ENCODE assay signal across 37 mouse cellular contexts in genomic region chr9:13430744-13431143, GRCm38 (mm10). TPM values are rescaled to one million over a fixed set of nuclear protein-coding genes. Genes with fewer than 3 reads are reported as not detected.
DNase-seq lines count a peak whose midpoint lies in the region; ATAC-seq and TF ChIP-seq lines count a peak whose summit lies in the region.
"Had no signal": no experiment of that assay in that cellular context is flagged by ENCODE, and none has a peak within 500 bp of the region (broad histone marks: within the 10 kb centered on the region; RNA-seq: fewer than 3 reads in every experiment).

No protein-coding gene starts in this region.

- no peak overlapping the region for H3K9ac ChIP-seq in heart, adult 2 months (ENCODE audit: low read depth, low read length)
- no peak overlapping the region for H3K9ac ChIP-seq in heart, embryonic 14.5 days (ENCODE audit: low read length)
- H3K9ac ChIP-seq in lung, embryonic 14.5 days, result no peak overlapping the region
- H3K9ac ChIP-seq in heart, postnatal 0 days (replicated peaks; ENCODE audit: low read depth, low read length), result no peak overlapping the region
- H3K9ac ChIP-seq: hindbrain, embryonic 13.5 days; kidney, embryonic 15.5 days; neural tube, embryonic 13.5 days had no signal

- no peak for TF ChIP-seq EP300 in heart, adult 2 months (IDR thresholded peaks at IDR 0.05; ENCODE audit: insufficient read depth, low read depth, low read length)
- no peak for TF ChIP-seq EP300 in heart, postnatal 0 days (IDR thresholded peaks at IDR 0.05; ENCODE audit: low read depth)

- H3K4me2 ChIP-seq in heart, embryonic 14.5 days (ENCODE audit: low read length), result no peak overlapping the region
- no peak overlapping the region for H3K4me2 ChIP-seq in lung, embryonic 14.5 days
- no peak overlapping the region for H3K4me2 ChIP-seq in heart, postnatal 0 days (ENCODE audit: low read depth, low read length)
- H3K4me2 ChIP-seq: hindbrain, embryonic 13.5 days; kidney, embryonic 15.5 days; neural tube, embryonic 13.5 days had no signal

- no peak for TF ChIP-seq CTCF in heart, adult 2 months (IDR thresholded peaks at IDR 0.05)
- TF ChIP-seq CTCF in lung, embryonic 14.5 days (IDR thresholded peaks at IDR 0.05; ENCODE audit: low read depth), result no peak
- no peak for TF ChIP-seq CTCF in heart, postnatal 0 days (IDR thresholded peaks at IDR 0.05; ENCODE audit: low read depth)

- no peak for DNase-seq in heart, adult 2 months
- no peak for DNase-seq in heart, adult 18-20 months
- no peak for DNase-seq in heart, postnatal 10 days
- no peak for DNase-seq in lung, embryonic 14.5 days
- no peak for DNase-seq in lung, postnatal 14 days
- no peak for DNase-seq in heart, postnatal 0 days (ENCODE audit: low spot score)
- DNase-seq: adrenal gland, adult 8-10 months; cerebellum, adult 2 months; cerebellum, postnatal 14 days; gastrocnemius, postnatal 10 days; kidney, adult 18-20 months; kidney, postnatal 25 days; right cerebral cortex, postnatal 4 days; thymus, adult 18-20 months; thymus, postnatal 25 days had no signal

- H3K27ac ChIP-seq in heart, adult 2 months, result peak overlapping the region; percentile 40
- H3K27ac ChIP-seq in heart, embryonic 14.5 days (replicated peaks in 1 of 2; ENCODE audit: control insufficient read depth in 1 of 2, insufficient read depth in 1 of 2, low read depth in 2 of 2, low read length in 2 of 2), result peak overlapping the region; percentile 50 to 75; a peak in 3 of 4 replicates
- H3K27ac ChIP-seq in lung, embryonic 14.5 days (ENCODE audit: low read depth), result peak overlapping the region; percentile 30; the same call in 1 of the 2 replicates
- peak overlapping the region; percentile 66 for H3K27ac ChIP-seq in heart, postnatal 0 days (ENCODE audit: low read depth)
- H3K27ac ChIP-seq: hindbrain, embryonic 13.5 days; kidney, embryonic 15.5 days; neural tube, embryonic 13.5 days; stomach, postnatal 0 days had no signal

- no peaks in the 10 kb centered on the region; the same call in 1 of the 2 replicates for H3K79me2 ChIP-seq in heart, adult 2 months (replicated peaks; ENCODE audit: control insufficient read depth, insufficient read depth, low read length)

- ATAC-seq in heart, embryonic 14.5 days (ENCODE audit: insufficient number of reproducible peaks, insufficient read depth, low FRiP score, low read depth), result no peak
- no peak for ATAC-seq in lung, embryonic 14.5 days (ENCODE audit: insufficient read depth)
- no peak for ATAC-seq in heart, postnatal 0 days (ENCODE audit: insufficient read depth, low read depth)

- H3K36me3 ChIP-seq in heart, adult 2 months (ENCODE audit: control insufficient read depth, insufficient read depth, low read length), result peaks cover 16% of the 10 kb centered on the region
- no peaks in the 10 kb centered on the region for H3K36me3 ChIP-seq in heart, embryonic 14.5 days (ENCODE audit: control insufficient read depth, insufficient read depth, low read length)
- no peaks in the 10 kb centered on the region for H3K36me3 ChIP-seq in lung, embryonic 14.5 days (ENCODE audit: insufficient read depth)
- no peaks in the 10 kb centered on the region for H3K36me3 ChIP-seq in heart, postnatal 0 days (replicated peaks; ENCODE audit: control insufficient read depth, insufficient read depth, low read length)
- H3K36me3 ChIP-seq: G1E; hindbrain, embryonic 13.5 days; kidney, embryonic 15.5 days; neural tube, embryonic 13.5 days had no signal

- intact Hi-C loops in heart, adult 2 months (cut with DNase I), result no loop called here
- intact Hi-C loops in heart, postnatal 10 days (cut with DNase I), result no loop called here

- no peaks in the 10 kb centered on the region for H3K9me3 ChIP-seq in heart, embryonic 14.5 days (ENCODE audit: control insufficient read depth, low read length)
- no peaks in the 10 kb centered on the region for H3K9me3 ChIP-seq in lung, embryonic 14.5 days (ENCODE audit: low read depth, low read length)
- H3K9me3 ChIP-seq in heart, postnatal 0 days (replicated peaks; ENCODE audit: control insufficient read depth, low read length), result no peaks in the 10 kb centered on the region
- H3K9me3 ChIP-seq: G1E; hindbrain, embryonic 13.5 days; kidney, embryonic 15.5 days; neural tube, embryonic 13.5 days had no signal

- no peak overlapping the region for H3K4me3 ChIP-seq in heart, adult 2 months
- no peak overlapping the region for H3K4me3 ChIP-seq in heart, embryonic 14.5 days (ENCODE audit: control insufficient read depth in 1 of 2, insufficient read depth in 1 of 2, low read depth in 1 of 2, low read length in 2 of 2)
- H3K4me3 ChIP-seq in lung, embryonic 14.5 days (ENCODE audit: low read depth, low read length), result no peak overlapping the region
- no peak overlapping the region for H3K4me3 ChIP-seq in heart, postnatal 0 days (ENCODE audit: low read depth, low read length)
- H3K4me3 ChIP-seq: erythroblast, embryonic 14.5 days; hindbrain, embryonic 13.5 days; kidney, embryonic 15.5 days; neural tube, embryonic 13.5 days had no signal

- no peak for TF ChIP-seq POLR2A in heart, adult 2 months (IDR thresholded peaks at IDR 0.05; ENCODE audit: insufficient read depth, low read depth, low read length)

- peaks cover 16% of the 10 kb centered on the region for H3K4me1 ChIP-seq in heart, adult 2 months (ENCODE audit: control insufficient read depth, insufficient read depth, low read length)
- peaks cover 10 to 48% of the 10 kb centered on the region in 2 experiments for H3K4me1 ChIP-seq in heart, embryonic 14.5 days (ENCODE audit: control insufficient read depth in 2 of 2, insufficient read depth in 2 of 2, low read length in 2 of 2)
- peaks cover 11% of the 10 kb centered on the region for H3K4me1 ChIP-seq in lung, embryonic 14.5 days (ENCODE audit: insufficient read depth)
- H3K4me1 ChIP-seq in heart, postnatal 0 days (ENCODE audit: control insufficient read depth, insufficient read depth), result peaks cover 28% of the 10 kb centered on the region

- H3K27me3 ChIP-seq in heart, adult 2 months (ENCODE audit: control insufficient read depth, insufficient read depth, low read length), result no peaks in the 10 kb centered on the region
- no peaks in the 10 kb centered on the region for H3K27me3 ChIP-seq in heart, embryonic 14.5 days (ENCODE audit: control insufficient read depth, insufficient read depth, low read length)
- H3K27me3 ChIP-seq in lung, embryonic 14.5 days (ENCODE audit: insufficient read depth, low read length), result no peaks in the 10 kb centered on the region
- no peaks in the 10 kb centered on the region for H3K27me3 ChIP-seq in heart, postnatal 0 days (ENCODE audit: control insufficient read depth, insufficient read depth, low read length)
- H3K27me3 ChIP-seq: hindbrain, embryonic 13.5 days; kidney, embryonic 15.5 days; neural tube, embryonic 13.5 days had no signal

RNA-seq across cellular contexts. Expression of gene Gm17571, which starts 15.8 kb away (rescaled TPM):
- total RNA-seq in heart, adult 2 months (2021), result not detected
- not detected in 2 replicates for polyA plus RNA-seq in heart, adult 2 months (2012; rRNA removed)
- total RNA-seq in heart, adult 18-20 months (2021), result not detected
- not detected in 2 replicates for polyA plus RNA-seq in heart, embryonic 14.5 days (2014; fragmentation: Nextera tagmentation; extraction: Ambion mirVana)
- not detected for total RNA-seq in heart, postnatal 10 days (2021)
- not detected in 2 replicates for polyA plus RNA-seq in lung, embryonic 14.5 days (2014; fragmentation: Nextera tagmentation; extraction: Ambion mirVana)
- total RNA-seq in heart, postnatal 0 days (2014; rRNA removed; ENCODE audit: low replicate concordance), result not detected in 2 replicates
- not detected in 2 replicates for polyA plus RNA-seq in heart, postnatal 0 days (2015; fragmentation: Nextera tagmentation; extraction: Ambion mirVana)
- total RNA-seq: adrenal gland, adult 8-10 months; adrenal gland, postnatal 4 days; G1E; gastrocnemius, postnatal 10 days; layer of hippocampus, adult 18-20 months; layer of hippocampus, postnatal 10 days; left cerebral cortex, adult 18-20 months; left cerebral cortex, postnatal 14 days; liver, adult 2 months had no signal
- polyA plus RNA-seq: cerebellum, adult 2 months; cortical plate, adult 2 months; embryonic facial prominence, embryonic 14.5 days; erythroblast, embryonic 14.5 days; forebrain, embryonic 11.5 days; forebrain, embryonic 16.5 days; G1E; gonadal fat pad, adult 2 months; hindbrain, embryonic 13.5 days; kidney, embryonic 15.5 days; limb, embryonic 11.5 days; liver, adult 2 months; liver, embryonic 16.5 days; lung, postnatal 0 days; neural tube, embryonic 13.5 days; spleen, adult 2 months; stomach, postnatal 0 days had no signal
